Mouse (Mus musculus) ES-Bruce4 (cell line): ENCODE measurements around the gene Ak5. TPM values are rescaled to one million over a fixed set of nuclear protein-coding genes. Genes with fewer than 3 reads are reported as not detected.

Source experiments
- H3K27ac ChIP-seq: 2 replicates; pipeline ENCODE4 v1.5.1; 2012; ENCODE audit warnings: low read length, inconsistent platforms; ENCODE audit not compliant: insufficient read depth
- H3K27me3 ChIP-seq: 2 replicates; pipeline ENCODE4 v1.6.1; 2012; ENCODE audit warnings: mild to moderate bottlenecking, low read length, inconsistent platforms; ENCODE audit not compliant: control insufficient read depth, poor library complexity, insufficient read depth, severe bottlenecking
- H3K36me3 ChIP-seq: 2 replicates; pipeline ENCODE4 v1.6.1; 2012; ENCODE audit warnings: inconsistent platforms, mild to moderate bottlenecking, low read length, moderate library complexity; ENCODE audit not compliant: control insufficient read depth, poor library complexity, insufficient read depth, severe bottlenecking
- H3K4me1 ChIP-seq: one replicate; pipeline ENCODE4 v1.8.1; 2011; ENCODE audit warnings: low read length; ENCODE audit not compliant: control insufficient read depth, insufficient read depth
- H3K4me3 ChIP-seq: 2 replicates; pipeline ENCODE4 v1.5.1; 2011; ENCODE audit warnings: low read depth, mild to moderate bottlenecking, low read length
- H3K9ac ChIP-seq: 2 replicates; pipeline ENCODE4 v1.6.1; 2012; ENCODE audit warnings: low read depth, mild to moderate bottlenecking, inconsistent platforms; ENCODE audit not compliant: poor library complexity, severe bottlenecking
- H3K9me3 ChIP-seq: replicated peaks from 2 replicates; pipeline ENCODE4 v1.6.1; 2012; ENCODE audit warnings: mild to moderate bottlenecking, low read length, inconsistent platforms; ENCODE audit not compliant: control insufficient read depth, poor library complexity, insufficient read depth, severe bottlenecking
- CTCF ChIP-seq: IDR thresholded peaks from one replicate; pipeline ENCODE4 v1.8.1; 2011; ENCODE audit warnings: low read depth, low read length
- EP300 ChIP-seq: IDR thresholded peaks from 2 replicates; pipeline ENCODE4 v1.6.1; 2011; ENCODE audit warnings: low read depth, low read length; ENCODE audit not compliant: insufficient read depth
- POLR2A ChIP-seq: IDR thresholded peaks from one replicate; pipeline ENCODE4 v1.8.1; 2011; ENCODE audit warnings: low read length; ENCODE audit not compliant: insufficient read depth
- polyA plus RNA-seq: library from polyadenylated mRNA; stranded (reverse); fragments of >200 nt; gene quantifications from 2 replicates; pipeline ENCODE4 v1.2.4, GENCODE M21; 2011; ENCODE audit warnings: low read depth; ENCODE audit not compliant: missing spikeins, insufficient read depth, insufficient read length

Gene Ak5
- polyA plus RNA-seq, 1 experiment = 0.97 TPM

- no peak overlapping the region for H3K9ac ChIP-seq
- H3K9me3 ChIP-seq = no peaks in the 10 kb centered on the region
- no peaks in the 10 kb centered on the region for H3K27me3 ChIP-seq
- H3K4me1 ChIP-seq = no peaks in the 10 kb centered on the region
- no peak overlapping the region for H3K27ac ChIP-seq
- no peak overlapping the region for H3K4me3 ChIP-seq
- no peaks in the 10 kb centered on the region for H3K36me3 ChIP-seq
- TF ChIP-seq CTCF = no peak
Measured at GRCm38 (mm10) chr3:152564516-152565113, 103.5 kb downstream of the Ak5 start.

- no peaks in the 10 kb centered on the region for H3K36me3 ChIP-seq
- TF ChIP-seq EP300 (no peak), CTCF (no peak), POLR2A (no peak)
- no peaks in the 10 kb centered on the region for H3K27me3 ChIP-seq
- no peak overlapping the region for H3K9ac ChIP-seq
- H3K9me3 ChIP-seq = no peaks in the 10 kb centered on the region
- no peak overlapping the region for H3K27ac ChIP-seq
- no peak overlapping the region for H3K4me3 ChIP-seq
- no peaks in the 10 kb centered on the region for H3K4me1 ChIP-seq
Measured at GRCm38 (mm10) chr3:152563833-152564232, 104.3 kb downstream of the Ak5 start.

GRCm38 (mm10) chr3:152561708-152562107 lies 106.5 kb downstream of the Ak5 start:
- Histone ChIP-seq H3K4me1 (no peaks in the 10 kb centered on the region), H3K9me3 (no peaks in the 10 kb centered on the region), H3K27ac (no peak overlapping the region), H3K9ac (no peak overlapping the region), H3K27me3 (no peaks in the 10 kb centered on the region), H3K4me3 (no peak overlapping the region), H3K36me3 (no peaks in the 10 kb centered on the region)
- TF ChIP-seq EP300 (no peak), POLR2A (no peak), CTCF (no peak)

GRCm38 (mm10) chr3:152559295-152559694 lies 108.9 kb downstream of the Ak5 start:
- Histone ChIP-seq H3K36me3 (no peaks in the 10 kb centered on the region), H3K27ac (no peak overlapping the region), H3K27me3 (no peaks in the 10 kb centered on the region), H3K4me1 (no peaks in the 10 kb centered on the region), H3K9me3 (no peaks in the 10 kb centered on the region), H3K9ac (no peak overlapping the region), H3K4me3 (no peak overlapping the region)
- TF ChIP-seq POLR2A (no peak), CTCF (no peak), EP300 (no peak)

- TF ChIP-seq EP300 = no peak
- TF ChIP-seq POLR2A = no peak
- TF ChIP-seq CTCF = no peak
- no peak overlapping the region; the same call in 1 of the 2 replicates for H3K4me3 ChIP-seq
- no peaks in the 10 kb centered on the region for H3K4me1 ChIP-seq
- H3K27ac ChIP-seq = no peak overlapping the region
- no peaks in the 10 kb centered on the region for H3K27me3 ChIP-seq
- no peaks in the 10 kb centered on the region for H3K36me3 ChIP-seq
- no peaks in the 10 kb centered on the region for H3K9me3 ChIP-seq
- no peak overlapping the region for H3K9ac ChIP-seq
Measured at GRCm38 (mm10) chr3:152558106-152558505, 110.1 kb downstream of the Ak5 start.

GRCm38 (mm10) chr3:152557659-152558058 lies 110.5 kb downstream of the Ak5 start:
- H3K4me3 ChIP-seq = no peak overlapping the region
- H3K27me3 ChIP-seq = no peaks in the 10 kb centered on the region
- no peaks in the 10 kb centered on the region for H3K9me3 ChIP-seq
- no peaks in the 10 kb centered on the region for H3K4me1 ChIP-seq
- no peak overlapping the region for H3K27ac ChIP-seq
- no peak overlapping the region for H3K9ac ChIP-seq
- H3K36me3 ChIP-seq = no peaks in the 10 kb centered on the region
- no peak for TF ChIP-seq CTCF
- TF ChIP-seq EP300 = no peak
- no peak for TF ChIP-seq POLR2A
